Mouse (Mus musculus) lung, adult 2 months (tissue): ENCODE measurements at regions not wholly inside any gene's neighbourhood (a gene's known extent, or its start where the extent isn't known, plus 50 kb on each side); places are given as distances from the start of the nearest gene placed in this dataset.

ENCODE experiments used
- DNase-seq: peaks from one replicate; pipeline ENCODE4 v3.0.0; 2022
- H3K4me1 ChIP-seq: fragments of 200-500 bp; 2 replicates; pipeline ENCODE4 v1.6.1; 2011; ENCODE audit warnings: low read length; ENCODE audit not compliant: control insufficient read depth, insufficient read depth
- H3K4me3 ChIP-seq: fragments of 200-500 bp; replicated peaks from 2 replicates; pipeline ENCODE3; 2011; ENCODE audit warnings: low read depth, mild to moderate bottlenecking, control low read depth, low read length; ENCODE audit errors: extremely low read depth
- CTCF ChIP-seq: fragments of 200-500 bp; IDR thresholded peaks from 2 replicates; pipeline ENCODE4 v1.5.1; 2011; ENCODE audit warnings: mild to moderate bottlenecking, low read length, control low read depth; ENCODE audit not compliant: insufficient read depth
- POLR2A ChIP-seq: fragments of 200-500 bp; IDR thresholded peaks from 2 replicates; pipeline ENCODE4 v1.6.1; 2011; ENCODE audit warnings: low read depth, mild to moderate bottlenecking, control low read depth, low read length, borderline replicate concordance; ENCODE audit errors: extremely low read depth
- WGBS: fragments of 180-500 bp; shearing (Covaris S2); methylation state at CpG from one replicate; pipeline ENCODE4 v1.1.7; 2018; 5-methylcytosine and 5-hydroxymethylcytosine counted together

DNA sequence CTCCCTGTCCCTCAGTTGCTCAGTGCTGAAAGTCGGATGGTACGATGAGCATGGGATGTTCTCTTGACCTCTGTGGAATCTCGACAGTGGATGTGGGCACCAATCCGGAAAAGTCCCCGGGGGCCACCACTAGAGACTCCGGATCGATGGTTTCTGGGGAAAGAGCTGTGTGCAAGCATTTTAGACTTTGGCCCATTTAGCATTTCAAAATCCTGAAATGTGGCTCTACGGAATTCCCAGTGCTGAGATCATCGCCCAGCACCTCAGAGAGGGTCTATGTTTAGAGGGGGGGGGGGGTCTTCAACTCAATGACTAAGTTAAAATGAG, 68.6 kb downstream of the Tomm20 start:
- Histone ChIP-seq H3K4me1 (peaks cover 7% of the 10 kb centered on the region), H3K4me3 (no peak overlapping the region)
- TF ChIP-seq CTCF (no peak), POLR2A (no peak)
- WGBS = 71% methylated on average over 9 of the region's 9 CpGs
- no peak for DNase-seq

DNA sequence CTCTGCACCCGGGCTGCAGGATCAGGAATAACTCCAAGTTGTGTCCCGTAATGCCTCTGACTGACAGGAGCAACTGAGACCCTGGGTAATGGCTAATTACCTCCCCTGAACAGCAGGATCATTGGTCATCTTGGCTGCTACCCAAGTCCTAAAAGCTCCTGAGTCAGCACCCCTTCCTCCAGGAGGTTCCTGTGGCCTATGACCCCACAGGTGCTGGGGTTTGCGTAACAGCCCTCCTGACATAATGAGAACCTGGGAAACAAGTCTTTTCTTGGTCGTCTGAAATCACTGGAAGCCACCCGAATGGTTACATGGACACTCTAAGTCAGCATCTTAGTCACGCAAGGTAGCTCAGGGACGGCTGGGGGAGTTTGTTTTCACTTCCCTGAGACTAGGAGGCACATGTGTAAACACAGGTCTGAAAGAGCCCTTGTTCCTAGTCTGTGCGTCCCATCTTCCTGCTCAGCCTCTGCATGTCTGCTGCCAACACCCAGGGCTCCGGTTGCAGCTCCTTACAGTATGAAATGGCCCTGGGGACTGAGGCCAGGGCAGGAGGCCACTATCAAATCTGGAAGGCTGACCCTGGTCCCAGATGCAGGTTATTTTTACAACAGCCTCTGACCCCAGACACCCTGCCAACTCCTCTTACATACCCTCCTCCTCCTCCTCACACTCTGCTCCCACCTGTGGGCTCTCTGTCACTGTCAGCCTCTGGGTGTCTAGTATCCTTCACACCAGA, 69.2 kb downstream of the Tomm20 start:
- no peak for TF ChIP-seq POLR2A
- no peak for TF ChIP-seq CTCF
- 46% methylated on average over 9 of the region's 9 CpGs for WGBS
- Histone ChIP-seq H3K4me3 (no peak overlapping the region), H3K4me1 (peaks cover 7% of the 10 kb centered on the region)
- DNase-seq = no peak

DNA sequence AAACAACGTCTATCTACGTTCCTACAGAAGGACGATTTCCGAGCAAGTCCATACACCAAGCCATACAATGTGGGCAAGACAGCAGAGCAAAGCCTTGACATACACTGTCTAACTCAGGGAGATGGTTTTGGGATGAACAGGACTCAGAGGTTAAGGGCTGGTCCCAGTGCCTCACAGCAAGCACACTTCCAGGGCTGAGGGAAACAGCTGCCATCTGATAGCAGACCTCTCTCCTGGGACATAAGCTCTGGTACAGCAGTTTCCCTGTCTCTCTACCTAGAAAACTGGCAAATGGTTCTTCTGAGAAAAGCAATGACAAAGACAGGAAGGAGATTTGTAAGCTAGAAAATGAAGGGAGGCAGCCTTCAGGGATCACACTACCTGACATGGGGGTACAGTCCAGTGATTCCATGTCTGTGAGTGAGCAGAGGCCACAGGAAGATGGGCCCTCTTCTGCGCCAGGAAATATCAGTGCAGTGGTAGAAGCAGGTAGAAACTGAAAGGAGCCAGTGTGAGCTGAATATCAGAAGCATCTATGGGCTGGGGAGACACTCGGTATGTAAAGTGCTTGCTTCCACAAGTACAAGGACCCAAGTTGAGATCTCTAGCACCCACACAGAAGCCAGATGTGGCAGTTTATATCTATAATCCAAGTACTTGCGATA, 70.0 kb downstream of the Tomm20 start:
- TF ChIP-seq POLR2A = no peak
- TF ChIP-seq CTCF = no peak

DNA sequence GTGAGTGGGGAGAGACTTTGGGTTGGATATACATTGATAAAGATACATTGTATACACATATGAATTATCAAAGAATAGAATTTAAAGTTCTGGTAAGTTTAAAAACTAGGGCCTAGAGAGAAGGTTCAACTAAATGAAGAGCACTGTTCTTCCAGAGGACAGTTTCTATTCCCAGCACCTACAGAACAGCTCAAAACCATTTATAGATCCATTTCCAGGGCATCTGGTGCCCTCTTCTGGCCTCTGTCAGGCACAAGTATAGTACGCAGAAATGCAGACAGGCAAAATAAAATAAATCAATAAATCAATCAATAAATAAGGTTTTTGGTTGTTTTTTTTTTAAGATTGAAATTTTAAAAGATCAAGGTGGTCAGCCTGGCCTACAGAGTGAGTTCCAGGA, 70.8 kb downstream of the Tomm20 start:
- 98% methylated on average over 1 of the region's 1 CpGs for WGBS
- H3K4me1 ChIP-seq = peaks cover 7% of the 10 kb centered on the region
- H3K4me3 ChIP-seq = no peak overlapping the region
- TF ChIP-seq POLR2A (no peak), CTCF (no peak)
- DNase-seq = no peak

More for the DNA sequence above, 70.0 kb downstream of the Tomm20 start:
- WGBS = 68% methylated on average over 7 of the region's 7 CpGs
- Histone ChIP-seq H3K4me3 (no peak overlapping the region), H3K4me1 (peaks cover 7% of the 10 kb centered on the region)
- DNase-seq = no peak

DNA sequence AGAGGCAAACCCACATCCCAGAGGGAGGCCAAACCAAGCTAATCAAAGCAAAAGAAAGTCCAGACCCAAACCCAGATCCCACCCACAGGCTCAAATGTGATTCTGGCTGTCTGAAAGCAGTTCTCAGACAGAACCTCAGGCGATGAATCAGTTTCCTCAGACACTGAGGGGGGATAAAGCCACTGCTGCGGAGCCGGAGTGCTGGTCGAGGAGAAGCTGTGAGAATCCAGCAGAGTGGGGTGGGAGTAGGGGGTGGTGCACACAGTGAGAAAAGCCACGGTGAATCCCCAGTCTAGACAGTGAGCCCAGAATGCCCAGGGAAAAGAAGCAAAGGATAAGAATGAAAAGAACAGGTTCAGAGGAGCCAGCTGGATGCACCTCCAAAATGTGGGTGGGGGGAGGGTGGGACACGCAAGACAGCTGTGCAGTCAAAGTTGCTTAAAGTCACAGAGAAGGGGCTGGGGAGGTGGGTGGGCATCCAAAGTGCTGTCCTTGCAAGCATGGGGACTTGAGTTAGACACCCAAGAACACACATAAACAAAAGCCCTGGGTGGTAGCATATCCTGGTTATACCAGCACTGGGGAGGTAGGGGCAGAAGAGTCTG, 71.4 kb downstream of the Tomm20 start:
- DNase-seq = no peak
- TF ChIP-seq POLR2A (no peak), CTCF (no peak)
- Histone ChIP-seq H3K4me1 (peaks cover 11% of the 10 kb centered on the region), H3K4me3 (no peak overlapping the region)
- WGBS = 91% methylated on average over 6 of the region's 6 CpGs

DNA sequence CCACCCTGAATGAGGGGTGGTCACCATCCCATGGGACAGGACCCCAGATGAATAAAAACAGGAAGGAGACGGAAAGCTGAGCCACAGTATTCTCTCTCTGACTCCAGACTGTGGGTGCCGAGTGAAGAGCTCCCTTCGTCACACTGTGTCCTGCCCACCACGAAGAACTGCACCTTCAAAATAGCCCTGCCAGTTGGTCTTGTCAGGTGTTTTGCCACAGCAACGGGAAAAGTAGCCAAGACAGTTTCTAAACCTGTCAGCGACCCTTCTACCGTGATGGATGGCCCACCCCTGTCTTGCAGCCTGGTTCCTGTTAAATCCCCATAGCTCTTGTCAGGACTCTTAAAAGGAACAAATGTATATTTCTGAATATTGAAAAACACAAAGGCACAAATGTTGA, 72.3 kb downstream of the Tomm20 start:
- peaks cover 14% of the 10 kb centered on the region for H3K4me1 ChIP-seq
- no peak for DNase-seq
- 77% methylated on average over 7 of the region's 7 CpGs for WGBS
- no peak overlapping the region for H3K4me3 ChIP-seq
- no peak for TF ChIP-seq CTCF
- TF ChIP-seq POLR2A = no peak

DNA sequence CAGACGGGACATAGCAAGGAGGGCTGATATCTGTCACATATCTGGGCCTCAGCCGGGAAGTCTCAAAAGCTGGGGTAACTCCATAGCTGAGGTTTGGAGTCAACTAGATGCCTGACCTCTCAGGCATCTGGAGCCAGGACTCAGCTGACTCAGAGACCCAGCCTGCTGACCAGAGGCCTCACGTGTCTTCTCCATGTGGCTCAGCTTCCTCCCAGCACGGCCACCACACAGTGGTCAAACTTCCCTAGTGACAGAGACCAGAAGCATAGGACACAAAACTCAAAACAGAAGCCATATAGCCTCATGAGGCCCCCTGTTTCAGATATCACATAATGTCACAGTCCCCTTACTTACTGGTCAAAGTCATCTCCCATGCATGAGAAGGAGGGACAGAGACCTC, 73.1 kb downstream of the Tomm20 start:
- no peak for DNase-seq
- TF ChIP-seq POLR2A = no peak
- no peak for TF ChIP-seq CTCF
- 70% methylated on average over 4 of the region's 4 CpGs for WGBS
- H3K4me3 ChIP-seq = no peak overlapping the region
- H3K4me1 ChIP-seq = peaks cover 14% of the 10 kb centered on the region

DNA sequence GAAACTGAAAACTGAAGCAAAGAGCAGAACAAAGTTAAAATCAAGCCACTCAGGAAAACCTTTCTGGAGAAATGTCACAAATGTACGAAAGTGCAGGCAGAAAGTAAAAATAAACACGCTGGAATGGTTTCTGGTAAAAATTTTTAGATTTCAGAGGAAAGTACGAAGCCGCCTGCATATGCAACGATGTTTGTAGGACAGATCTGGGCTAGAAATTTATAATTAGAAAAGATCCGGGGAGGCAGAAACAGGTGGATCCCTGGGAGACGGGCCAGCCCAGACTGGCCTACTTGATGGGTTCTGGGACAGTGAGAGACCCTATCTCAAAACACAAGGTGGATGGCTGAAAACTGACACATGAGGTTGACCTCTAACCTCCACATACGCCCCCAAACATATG, 73.5 kb downstream of the Tomm20 start:
- DNase-seq = no peak
- Histone ChIP-seq H3K4me3 (no peak overlapping the region), H3K4me1 (peaks cover 14% of the 10 kb centered on the region)
- TF ChIP-seq CTCF = no peak
- 86% methylated on average over 8 of the region's 8 CpGs for WGBS

DNA sequence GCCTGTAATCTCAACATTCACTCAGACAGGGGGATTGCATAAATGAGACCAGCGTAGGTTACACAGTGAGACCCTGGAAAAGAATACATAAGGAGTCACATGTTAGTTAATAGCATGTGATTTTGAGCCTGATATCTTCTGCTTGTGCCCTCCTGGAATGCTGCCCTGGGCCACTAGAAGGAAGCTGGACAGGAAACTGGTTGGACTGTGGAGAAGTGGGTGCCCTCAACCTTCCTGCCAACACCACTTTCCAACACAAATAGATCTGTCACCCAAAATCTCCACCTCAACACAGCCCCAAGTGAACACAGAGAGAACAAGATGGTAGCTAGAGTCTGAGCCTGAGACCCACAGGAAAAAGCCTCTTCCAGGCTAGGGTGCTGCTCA, 76.2 kb downstream of the Tomm20 start:
- no peak for DNase-seq
- no peak for TF ChIP-seq POLR2A
- TF ChIP-seq CTCF = no peak
- Histone ChIP-seq H3K4me3 (no peak overlapping the region), H3K4me1 (peaks cover 8% of the 10 kb centered on the region)
- 45% methylated on average over 1 of the region's 1 CpGs for WGBS

DNA sequence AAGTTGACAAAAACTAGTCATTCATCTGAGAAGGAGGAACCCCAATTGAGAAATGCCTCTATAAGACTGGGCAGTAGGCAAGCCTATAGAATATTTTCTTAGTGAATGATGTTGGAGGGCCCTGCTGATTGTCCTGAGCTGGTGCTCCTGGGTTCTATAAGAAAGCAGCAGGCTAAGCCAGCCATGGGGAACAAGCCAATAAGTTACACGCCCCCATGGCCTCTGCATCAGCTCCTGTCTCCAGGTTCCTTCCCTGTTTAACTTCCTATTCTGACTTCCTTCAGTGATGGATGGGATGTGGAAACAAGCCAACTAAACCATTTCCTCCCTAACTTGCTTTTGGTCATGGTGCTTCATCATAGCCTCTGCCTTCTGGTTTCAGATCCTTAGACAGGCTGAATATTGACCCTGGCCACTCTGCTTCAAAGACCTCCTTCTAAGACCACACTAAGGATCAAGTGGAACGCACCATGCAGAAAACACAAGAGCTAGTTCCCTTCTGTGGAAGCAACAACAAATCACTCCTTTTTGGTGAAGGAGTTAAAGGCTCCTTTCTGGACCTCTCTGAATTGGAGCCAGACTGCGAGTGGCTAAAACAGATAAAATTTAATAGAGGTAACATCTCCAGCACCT, 76.7 kb downstream of the Tomm20 start:
- whole genome bisulfite sequencing = 59% methylated on average over 3 of the region's 3 CpGs
- TF ChIP-seq POLR2A (no peak), CTCF (no peak)
- DNase-seq = no peak
- Histone ChIP-seq H3K4me3 (no peak overlapping the region), H3K4me1 (peaks cover 8% of the 10 kb centered on the region)
